Mouse (Mus musculus) MEL (cell line): ENCODE measurements around the gene Brd3os. TPM values are rescaled to one million over a fixed set of nuclear protein-coding genes. Genes with fewer than 3 reads are reported as not detected.

Experiments used
- DNase-seq: peaks from one replicate; pipeline ENCODE4 v3.0.0; 2011; ENCODE audit warnings: low read depth, low spot score
- H3K27ac ChIP-seq: 2 replicates; pipeline ENCODE4 v1.5.1; 2012; ENCODE audit warnings: low read depth, mild to moderate bottlenecking, control low read depth, low read length, moderate library complexity; ENCODE audit not compliant: control insufficient read depth
- H3K27me3 ChIP-seq, 2 experiments: fragments of 150-350 bp in 1 of 2; sonication (generic) in 1 of 2; 2 replicates each; pipeline ENCODE4 v1.6.1; 2012; ENCODE audit warnings: low read length in 2 of 2, mild to moderate bottlenecking in 2 of 2, improper control_type of control experiment in 1 of 2, moderate library complexity in 1 of 2; ENCODE audit not compliant: insufficient read depth in 2 of 2, control insufficient read depth in 1 of 2
- H3K36me3 ChIP-seq, 2 experiments: 2 replicates each; pipeline ENCODE4 v1.6.1; 2012 to 2014; ENCODE audit warnings: low read length in 2 of 2, improper control_type of control experiment in 1 of 2, inconsistent platforms in 1 of 2, mild to moderate bottlenecking in 1 of 2; ENCODE audit not compliant: insufficient read depth in 2 of 2, control insufficient read depth in 1 of 2
- H3K4me1 ChIP-seq, 2 experiments: fragments of 150-350 bp in 1 of 2; sonication (generic) in 1 of 2; 2 replicates each; pipeline ENCODE4 v1.6.1; 2012; ENCODE audit warnings: low read length in 2 of 2, improper control_type of control experiment in 1 of 2, mild to moderate bottlenecking in 1 of 2; ENCODE audit not compliant: insufficient read depth in 2 of 2, control insufficient read depth in 1 of 2
- H3K4me3 ChIP-seq, 2 experiments: fragments of 150-350 bp in 1 of 2; sonication (generic) in 1 of 2; 2 replicates each; pipeline ENCODE4 v1.5.1; 2012; ENCODE audit warnings: low read depth in 2 of 2, low read length in 2 of 2, mild to moderate bottlenecking in 2 of 2, moderate library complexity in 2 of 2, control low read depth in 1 of 2, improper control_type of control experiment in 1 of 2; ENCODE audit not compliant: control insufficient read depth in 1 of 2, insufficient read depth in 1 of 2
- H3K79me2 ChIP-seq: 2 replicates; pipeline ENCODE4 v1.6.1; 2012; ENCODE audit warnings: mild to moderate bottlenecking, low read length, moderate library complexity; ENCODE audit not compliant: control insufficient read depth, poor library complexity, insufficient read depth
- H3K9ac ChIP-seq: 2 replicates; pipeline ENCODE4 v1.6.1; 2012; ENCODE audit warnings: low read depth, mild to moderate bottlenecking, control low read depth, low read length, moderate library complexity; ENCODE audit not compliant: control insufficient read depth, poor library complexity, severe bottlenecking
- H3K9me3 ChIP-seq: fragments of 150-350 bp; sonication (generic); replicated peaks from 2 replicates; pipeline ENCODE4 v1.6.1; 2012; ENCODE audit warnings: mild to moderate bottlenecking, low read length, improper control_type of control experiment, moderate library complexity; ENCODE audit not compliant: insufficient read depth
- BHLHE40 ChIP-seq: IDR thresholded peaks from 2 replicates; pipeline ENCODE4 v1.6.1; 2012; ENCODE audit warnings: low read depth, mild to moderate bottlenecking, inconsistent platforms, low read length, improper control_type of control experiment, borderline replicate concordance
- CHD1 ChIP-seq: IDR thresholded peaks from 2 replicates; pipeline ENCODE4 v1.6.1; 2012; ENCODE audit warnings: low read depth, mild to moderate bottlenecking, inconsistent platforms, low read length, improper control_type of control experiment
- CTCF ChIP-seq, 3 experiments: IDR thresholded peaks in 2 of 3; conservative IDR thresholded peaks in 1 of 3; 2 replicates each; pipeline ENCODE4 v1.5.1; 2011 to 2012; ENCODE audit warnings: low read length in 3 of 3, low read depth in 2 of 3, mild to moderate bottlenecking in 2 of 3, improper control_type of control experiment in 1 of 3, inconsistent platforms in 1 of 3, mixed read lengths in 1 of 3, moderate library complexity in 1 of 3; ENCODE audit not compliant: control insufficient read depth in 1 of 3, insufficient read depth in 1 of 3, poor library complexity in 1 of 3, severe bottlenecking in 1 of 3
- ELF1 ChIP-seq: IDR thresholded peaks from 2 replicates; pipeline ENCODE4 v1.6.1; 2014; ENCODE audit warnings: low read depth, mild to moderate bottlenecking, inconsistent platforms, low read length, improper control_type of control experiment, moderate library complexity
- EP300 ChIP-seq, 2 experiments: IDR thresholded peaks; 2 replicates each; pipeline ENCODE4 v1.6.1; 2011; ENCODE audit warnings: improper control_type of control experiment in 2 of 2, low read length in 2 of 2, low read depth in 1 of 2, mild to moderate bottlenecking in 1 of 2
- HCFC1 ChIP-seq: IDR thresholded peaks from 2 replicates; pipeline ENCODE4 v1.6.1; 2012; ENCODE audit warnings: low read depth, mild to moderate bottlenecking, inconsistent platforms, low read length, improper control_type of control experiment, moderate library complexity
- JUND ChIP-seq: IDR thresholded peaks from 2 replicates; pipeline ENCODE4 v1.6.1; 2011; ENCODE audit warnings: low read depth, mild to moderate bottlenecking, improper control_type of control experiment, low read length
- KAT2A ChIP-seq: conservative IDR thresholded peaks from 2 replicates; pipeline ENCODE4 v1.6.1; 2012; ENCODE audit warnings: low read depth, low read length, improper control_type of control experiment, inconsistent platforms
- MAX ChIP-seq: IDR thresholded peaks from 2 replicates; pipeline ENCODE4 v1.6.1; 2011; ENCODE audit warnings: low read length, improper control_type of control experiment
- MAZ ChIP-seq: IDR thresholded peaks from 2 replicates; pipeline ENCODE4 v1.6.1; 2012; ENCODE audit warnings: low read depth, mild to moderate bottlenecking, inconsistent platforms, low read length, improper control_type of control experiment
- MXI1 ChIP-seq: IDR thresholded peaks from 2 replicates; pipeline ENCODE4 v1.6.1; 2011; ENCODE audit warnings: mild to moderate bottlenecking, low read depth, low read length, improper control_type of control experiment
- MYC ChIP-seq: IDR thresholded peaks from 2 replicates; pipeline ENCODE4 v1.6.1; 2011; ENCODE audit warnings: low read depth, mild to moderate bottlenecking, low read length, improper control_type of control experiment, moderate library complexity
- NELFE ChIP-seq: IDR thresholded peaks from 2 replicates; pipeline ENCODE4 v1.6.1; 2011; ENCODE audit warnings: low read depth, low read length, improper control_type of control experiment
- NRF1 ChIP-seq: IDR thresholded peaks from 2 replicates; pipeline ENCODE4 v1.6.1; 2014; ENCODE audit warnings: low read depth, mild to moderate bottlenecking, inconsistent platforms, low read length, improper control_type of control experiment, moderate library complexity; ENCODE audit not compliant: poor library complexity, insufficient read depth, severe bottlenecking
- POLR2AphosphoS2 ChIP-seq: IDR thresholded peaks from 2 replicates; pipeline ENCODE4 v1.6.1; 2011; ENCODE audit warnings: low read length, improper control_type of control experiment
- RAD21 ChIP-seq: IDR thresholded peaks from 2 replicates; pipeline ENCODE4 v1.6.1; 2011; ENCODE audit warnings: mild to moderate bottlenecking, low read depth, low read length, improper control_type of control experiment
- RCOR1 ChIP-seq: IDR thresholded peaks from 2 replicates; pipeline ENCODE4 v1.6.1; 2012; ENCODE audit warnings: low read depth, mild to moderate bottlenecking, inconsistent platforms, low read length, improper control_type of control experiment
- SIN3A ChIP-seq: IDR thresholded peaks from 2 replicates; pipeline ENCODE4 v1.6.1; 2012; ENCODE audit warnings: low read length, improper control_type of control experiment, inconsistent platforms
- SMC3 ChIP-seq: IDR thresholded peaks from 2 replicates; pipeline ENCODE4 v1.6.1; 2011; ENCODE audit warnings: low read depth, low read length, improper control_type of control experiment
- TAL1 ChIP-seq: IDR thresholded peaks from 2 replicates; pipeline ENCODE4 v1.6.1; 2012; ENCODE audit warnings: mild to moderate bottlenecking, inconsistent platforms, low read length, moderate library complexity, mixed read lengths
- TCF12 ChIP-seq: IDR thresholded peaks from 2 replicates; pipeline ENCODE4 v1.6.1; 2014; ENCODE audit warnings: low read depth, mild to moderate bottlenecking, inconsistent platforms, low read length, improper control_type of control experiment, moderate library complexity
- USF1 ChIP-seq: IDR thresholded peaks from 2 replicates; pipeline ENCODE4 v1.6.1; 2014; ENCODE audit warnings: low read depth, mild to moderate bottlenecking, inconsistent platforms, low read length, improper control_type of control experiment, moderate library complexity
- USF2 ChIP-seq, 2 experiments: IDR thresholded peaks; 2 replicates each; pipeline ENCODE4 v1.6.1; 2011 to 2012; ENCODE audit warnings: improper control_type of control experiment in 2 of 2, low read length in 2 of 2, borderline replicate concordance in 1 of 2, inconsistent platforms in 1 of 2, low read depth in 1 of 2, mild to moderate bottlenecking in 1 of 2; ENCODE audit not compliant: insufficient read depth in 1 of 2
- ZC3H11A ChIP-seq: IDR thresholded peaks from 2 replicates; pipeline ENCODE4 v1.6.1; 2012; ENCODE audit warnings: low read depth, mild to moderate bottlenecking, inconsistent platforms, low read length, improper control_type of control experiment
- ZKSCAN1 ChIP-seq: IDR thresholded peaks from 2 replicates; pipeline ENCODE4 v1.6.1; 2012; ENCODE audit warnings: low read depth, mild to moderate bottlenecking, inconsistent platforms, low read length, improper control_type of control experiment, moderate library complexity
- ZNF384 ChIP-seq: IDR thresholded peaks from 2 replicates; pipeline ENCODE4 v1.6.1; 2012; ENCODE audit warnings: low read depth, mild to moderate bottlenecking, inconsistent platforms, low read length, improper control_type of control experiment
- polyA plus RNA-seq, 2 experiments: library from polyadenylated mRNA; stranded (reverse) in 1 of 2; unstranded in 1 of 2; fragments of >175 nt in 1 of 2; fragments of >200 nt in 1 of 2; gene quantifications; 2 replicates each; pipeline versions ENCODE4 v1.2.1 to v1.2.4; 2012; ENCODE audit warnings: low replicate concordance in 2 of 2, low read depth in 1 of 2; ENCODE audit not compliant: insufficient read length in 2 of 2, insufficient read depth in 1 of 2, missing spikeins in 1 of 2
- total RNA-seq: library from RNA; depleted of rRNA; stranded (reverse); fragments of 300-350 nt; gene quantifications from 2 replicates; pipeline ENCODE4 v1.2.3, GENCODE M21; 2012

The Brd3os gene
- total and polyA plus RNA-seq, 3 experiments, result 0.31 to 2.9 TPM; not detected in 1

- no peak for DNase-seq
- H3K79me2 ChIP-seq, result peaks cover 6% of the 10 kb centered on the region
- TF ChIP-seq JUND (no peak), CTCF (IDR thresholded peaks at IDR 0.05 in 2 of 3, conservative IDR thresholded peaks at IDR 0.05 in 1 of 3; ENCODE audit: control insufficient read depth in 1 of 3, insufficient read depth in 1 of 3, low read depth in 2 of 3, low read length in 3 of 3, poor library complexity in 1 of 3, severe bottlenecking in 1 of 3) (no peak), MAX (no peak), KAT2A (no peak), MXI1 (no peak), HCFC1 (no peak), SMC3 (no peak), EP300 (IDR thresholded peaks at IDR 0.05; ENCODE audit: low read depth in 1 of 2, low read length in 2 of 2) (no peak), TAL1 (no peak), MAZ (no peak), RCOR1 (no peak), TCF12 (no peak), CHD1 (no peak), RAD21 (no peak), POLR2AphosphoS2 (no peak), ZNF384 (no peak), BHLHE40 (no peak)
- H3K4me1 ChIP-seq, result peaks cover 12 to 15% of the 10 kb centered on the region in 2 experiments
- no peak overlapping the region for H3K4me3 ChIP-seq
- no peak overlapping the region for H3K27ac ChIP-seq
- peaks cover 0 to 15% of the 10 kb centered on the region in 2 experiments; a peak in 2 of 4 replicates for H3K36me3 ChIP-seq
- H3K27me3 ChIP-seq, result no peaks in the 10 kb centered on the region
- no peak overlapping the region for H3K9ac ChIP-seq
- no peaks in the 10 kb centered on the region for H3K9me3 ChIP-seq
These were observed 37.7 kb downstream of the Brd3os start for GRCm38 (mm10) chr2:27479821-27480220.

- peak; percentile 41 for DNase-seq
- Histone ChIP-seq H3K27ac (no peak overlapping the region), H3K4me3 (no peak overlapping the region)
- no peak for TF ChIP-seq ZKSCAN1
- TF ChIP-seq CTCF (IDR thresholded peaks at IDR 0.05 in 2 of 3, conservative IDR thresholded peaks at IDR 0.05 in 1 of 3; ENCODE audit: control insufficient read depth in 1 of 3, insufficient read depth in 1 of 3, low read depth in 2 of 3, low read length in 3 of 3, poor library complexity in 1 of 3, severe bottlenecking in 1 of 3), result no peak
- no peak for TF ChIP-seq ELF1
- TF ChIP-seq TCF12, result no peak
- TF ChIP-seq USF2 (IDR thresholded peaks at IDR 0.05; ENCODE audit: borderline replicate concordance in 1 of 2, insufficient read depth in 1 of 2, low read depth in 1 of 2, low read length in 2 of 2), result no peak
- no peak for TF ChIP-seq SMC3
- TF ChIP-seq ZC3H11A, result no peak
- TF ChIP-seq POLR2AphosphoS2, result no peak
- TF ChIP-seq MYC, result no peak
- no peak for TF ChIP-seq USF1
- TF ChIP-seq NRF1, result no peak
- no peak for TF ChIP-seq CHD1
- no peak for TF ChIP-seq NELFE
- no peak for TF ChIP-seq MAZ
- TF ChIP-seq MAX, result no peak
- no peak for TF ChIP-seq ZNF384
- TF ChIP-seq SIN3A, result no peak
- TF ChIP-seq MXI1, result no peak
- TF ChIP-seq, all 39 proteins: peak for 0
- Histone ChIP-seq H3K27me3 (no peaks in the 10 kb centered on the region), H3K36me3 (peaks cover 0 to 15% of the 10 kb centered on the region in 2 experiments; a peak in 2 of 4 replicates), H3K4me1 (peaks cover 12 to 15% of the 10 kb centered on the region in 2 experiments), H3K79me2 (peaks cover under 1% of the 10 kb centered on the region), H3K9me3 (no peaks in the 10 kb centered on the region), H3K9ac (no peak overlapping the region)
These were observed 38.2 kb downstream of the Brd3os start for GRCm38 (mm10) chr2:27480367-27480766.
